Mouse (Mus musculus) embryonic fibroblast, embryonic 13.5 days (primary cell): ENCODE data around the gene Scel.

Source experiments
- CTCF ChIP-seq: IDR thresholded peaks from 2 replicates; pipeline ENCODE4 v1.5.1; 2011; ENCODE audit warnings: mild to moderate bottlenecking, control low read depth, low read length, moderate library complexity, borderline replicate concordance; ENCODE audit not compliant: insufficient read depth
- POLR2A ChIP-seq: IDR thresholded peaks from 2 replicates; pipeline ENCODE4 v1.6.1; 2011; ENCODE audit warnings: low read depth, mild to moderate bottlenecking, control low read depth, low read length, moderate library complexity

DNA sequence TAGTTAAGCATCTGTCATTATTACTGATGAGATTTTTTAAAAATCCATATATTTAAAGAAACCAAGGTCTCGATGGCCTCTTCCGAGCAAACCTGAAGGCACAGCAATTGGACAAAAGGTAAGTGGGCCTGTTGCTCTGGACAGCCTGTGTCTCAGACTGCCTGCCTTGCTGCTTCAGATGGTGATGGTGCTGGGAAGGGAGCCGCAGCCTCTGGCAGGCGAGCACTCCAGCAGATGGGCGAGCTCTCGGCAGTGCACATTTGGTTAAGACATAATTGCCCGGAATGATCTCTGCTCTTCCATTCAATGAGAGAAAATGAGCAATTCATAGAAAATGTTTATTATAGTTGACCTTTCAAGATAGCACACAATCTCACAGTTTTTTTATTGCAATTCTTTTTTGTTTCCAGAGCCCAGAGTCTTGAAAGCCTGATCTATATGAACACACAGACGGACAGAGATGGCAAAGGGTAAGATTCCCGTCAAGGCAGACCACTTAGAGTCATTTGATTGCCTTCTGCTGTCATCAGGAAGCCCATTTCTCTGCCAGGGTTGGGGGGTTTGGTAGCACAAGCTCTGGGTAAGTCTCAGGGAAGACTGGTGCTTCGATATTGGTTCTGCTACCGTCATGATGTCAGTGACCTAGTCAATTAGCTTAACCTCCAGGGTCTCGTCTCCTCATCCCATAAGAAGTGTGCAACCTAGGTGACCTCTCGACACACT, 58.6 kb downstream of the Scel start:
- no peak for TF ChIP-seq POLR2A
- TF ChIP-seq CTCF = no peak
